ENCODE assay signal across 17 mouse cellular contexts in the genomic region with DNA sequence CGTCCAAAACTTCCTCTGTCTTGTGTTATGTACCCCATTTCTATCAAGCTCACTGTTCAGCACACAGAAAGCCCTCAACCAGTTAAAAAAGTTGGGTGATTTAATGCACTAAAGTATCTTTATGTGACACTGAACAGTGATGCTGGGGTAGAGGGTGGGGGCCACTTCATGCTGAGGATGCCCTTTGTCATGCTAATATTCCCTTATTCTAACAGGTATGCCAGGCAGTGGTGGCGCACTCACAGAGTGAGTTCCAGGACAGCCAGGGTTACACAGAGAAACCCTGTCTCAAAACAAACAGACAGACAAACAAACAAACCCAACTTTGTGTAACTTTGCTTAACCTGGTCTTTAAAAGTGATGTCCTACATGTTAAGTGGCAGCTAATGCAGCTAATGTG.
"Had no signal": no experiment of that assay in that cellular context is flagged by ENCODE, and none has a peak within 500 bp of the region (broad histone marks: within the 10 kb centered on the region; RNA-seq: fewer than 3 reads in every experiment).

No protein-coding gene starts in this region.

- H3K27me3 ChIP-seq: lung, embryonic 15.5 days; megakaryocyte, embryonic 14.5 days; midbrain, embryonic 15.5 days; neural tube, embryonic 12.5 days; stomach, embryonic 15.5 days had no signal

- H3K9ac ChIP-seq: liver, postnatal 0 days; lung, embryonic 15.5 days; midbrain, embryonic 12.5 days; midbrain, embryonic 15.5 days; neural tube, embryonic 12.5 days; stomach, embryonic 15.5 days had no signal

- H3K27ac ChIP-seq: lung, embryonic 15.5 days; macrophage; midbrain, embryonic 12.5 days; midbrain, embryonic 15.5 days; neural tube, embryonic 12.5 days; stomach, embryonic 15.5 days; stomach, postnatal 0 days had no signal

- H3K9me3 ChIP-seq: lung, embryonic 15.5 days; megakaryocyte, embryonic 14.5 days; midbrain, embryonic 12.5 days; midbrain, embryonic 15.5 days; neural tube, embryonic 12.5 days; stomach, embryonic 15.5 days had no signal

- H3K36me3 ChIP-seq: lung, embryonic 15.5 days; midbrain, embryonic 12.5 days; midbrain, embryonic 15.5 days; neural tube, embryonic 12.5 days; stomach, embryonic 15.5 days had no signal

- DNase-seq: liver, postnatal 0 days; lung, adult 2 months; lung, postnatal 14 days; lung, postnatal 36 days; right cerebral cortex, postnatal 14 days; thymus, adult 2 months; thymus, postnatal 25 days; thymus, postnatal 4 days had no signal

- H3K4me3 ChIP-seq: lung, embryonic 15.5 days; megakaryocyte, embryonic 14.5 days; midbrain, embryonic 12.5 days; midbrain, embryonic 15.5 days; neural tube, embryonic 12.5 days; stomach, embryonic 15.5 days had no signal

- H3K4me2 ChIP-seq: lung, embryonic 15.5 days; midbrain, embryonic 12.5 days; midbrain, embryonic 15.5 days; neural tube, embryonic 12.5 days; stomach, embryonic 15.5 days had no signal

- ATAC-seq: liver, postnatal 0 days; lung, postnatal 0 days; midbrain, embryonic 15.5 days had no signal
